Mouse (Mus musculus): ENCODE data around the gene Doc2g.

Gene Doc2g

DNA sequence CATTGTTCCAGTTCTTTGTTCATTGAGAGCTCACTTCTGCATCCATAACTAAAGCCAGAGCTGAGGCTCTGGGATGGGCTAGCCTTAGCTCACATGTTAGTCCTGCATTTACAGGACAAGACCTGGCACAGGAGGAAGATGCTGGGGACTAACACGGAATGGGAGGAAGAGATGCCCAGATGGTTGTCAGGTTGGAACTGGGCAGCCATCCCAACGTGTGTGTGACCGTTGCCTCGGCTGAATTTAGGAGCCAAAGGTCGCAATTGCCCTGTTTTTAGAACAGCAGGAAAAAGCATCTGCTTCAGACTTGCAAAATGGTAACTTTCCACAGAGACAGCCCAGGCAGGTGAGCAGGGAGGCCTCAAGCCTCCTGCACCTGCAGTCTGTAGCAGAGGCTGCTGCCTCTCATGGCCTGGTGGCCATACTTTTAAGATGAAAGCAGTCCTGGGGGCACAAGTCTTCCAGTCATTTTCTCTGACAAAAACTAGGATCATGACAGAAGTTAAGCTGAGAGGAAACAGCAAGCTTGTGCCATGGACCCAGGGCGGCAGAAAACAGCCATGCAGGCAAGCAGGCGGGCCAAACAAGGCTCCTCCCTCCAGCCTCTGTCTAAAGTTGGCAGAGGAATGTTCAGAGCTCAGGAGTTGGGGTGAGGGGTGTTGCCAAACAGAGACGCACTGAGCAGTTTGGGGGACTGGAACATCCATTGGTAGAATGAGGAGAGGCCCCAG, 52.3 kb downstream of the Doc2g start:
- DNase-seq: no peak

DNA sequence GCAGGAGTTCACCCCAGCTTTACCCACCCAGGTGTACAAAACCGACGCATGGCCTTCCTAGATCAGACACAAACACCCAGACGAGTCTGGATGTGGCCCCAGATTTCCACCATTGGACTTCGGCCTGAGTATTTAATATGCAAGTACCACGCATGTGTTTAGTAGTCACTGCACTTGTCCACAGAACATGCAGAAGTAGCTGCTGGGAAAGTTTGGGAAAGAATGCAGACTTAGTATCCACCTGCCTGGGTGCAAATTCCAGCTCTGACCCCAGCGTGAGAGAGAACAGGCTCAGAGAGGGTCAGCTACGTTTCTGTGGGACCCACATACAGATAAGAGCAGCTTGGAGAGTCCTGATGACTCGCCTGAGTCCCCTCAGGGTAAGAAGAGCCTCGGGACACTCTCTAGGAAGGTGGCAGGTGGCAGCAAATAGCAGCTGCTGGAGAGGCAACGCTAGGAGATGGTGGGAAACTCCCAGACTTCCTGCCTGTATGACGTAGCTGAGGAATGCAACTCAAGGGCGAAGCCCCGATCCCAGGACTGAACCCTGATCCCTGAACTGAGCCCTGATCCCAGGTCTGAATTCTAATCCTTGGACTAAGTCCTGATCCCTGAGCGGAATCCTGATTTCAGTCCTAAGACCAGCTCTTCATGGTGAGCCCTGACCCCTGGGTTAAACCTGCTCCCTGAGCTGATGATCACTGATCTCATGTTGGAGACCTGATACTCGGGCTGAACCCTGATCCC, 53.0 kb downstream of the Doc2g start:
- no peak for DNase-seq
